Mouse (Mus musculus) G1E (cell line): ENCODE measurements around the gene Lgals3. TPM values are rescaled to one million over a fixed set of nuclear protein-coding genes. Genes with fewer than 3 reads are reported as not detected.

Source experiments
- ATAC-seq: 2 replicates; pipeline ENCODE4 v1.8.0; 2016; ENCODE audit warnings: mild to moderate bottlenecking; ENCODE audit not compliant: insufficient number of reproducible peaks, poor library complexity, low FRiP score, severe bottlenecking; ENCODE audit errors: extremely low read depth
- DNase-seq: peaks from one replicate; pipeline ENCODE4 v3.0.0; 2012; ENCODE audit warnings: low spot score
- H3K27me3 ChIP-seq: 2 replicates; pipeline ENCODE4 v1.6.1; 2012; ENCODE audit warnings: mild to moderate bottlenecking, low read length, inconsistent platforms; ENCODE audit not compliant: insufficient read depth
- H3K36me3 ChIP-seq: replicated peaks from 2 replicates; pipeline ENCODE3; 2012; ENCODE audit warnings: mild to moderate bottlenecking, inconsistent platforms
- H3K4me1 ChIP-seq: 2 replicates; pipeline ENCODE4 v1.6.1; 2012; ENCODE audit warnings: low read depth, low read length, inconsistent platforms, mixed read lengths; ENCODE audit not compliant: insufficient read depth
- H3K4me3 ChIP-seq: 2 replicates; pipeline ENCODE4 v1.5.1; 2012; ENCODE audit warnings: low read depth, mild to moderate bottlenecking, inconsistent platforms, low read length, moderate library complexity, mixed read lengths
- H3K9me3 ChIP-seq: replicated peaks from 2 replicates; pipeline ENCODE4 v1.6.1; 2012; ENCODE audit warnings: inconsistent platforms
- CTCF ChIP-seq: IDR thresholded peaks from 2 replicates; pipeline ENCODE4 v1.5.1; 2012; ENCODE audit warnings: low read depth, low read length, inconsistent platforms, mixed read lengths
- GATA1 ChIP-seq: IDR thresholded peaks from 2 replicates; pipeline ENCODE4 v1.6.1; 2012; ENCODE audit warnings: borderline replicate concordance, low read length, inconsistent platforms, mixed read lengths
- GATA2 ChIP-seq: IDR thresholded peaks from 2 replicates; pipeline ENCODE4 v1.6.1; 2012; ENCODE audit warnings: low read depth, low read length, inconsistent platforms, borderline replicate concordance
- POLR2AphosphoS5 ChIP-seq: IDR thresholded peaks from 2 replicates; pipeline ENCODE4 v1.6.1; 2012; ENCODE audit warnings: low read depth, low read length, inconsistent platforms; ENCODE audit not compliant: insufficient replicate concordance
- TAL1 ChIP-seq: conservative IDR thresholded peaks from 2 replicates; pipeline ENCODE4 v1.6.1; 2012; ENCODE audit warnings: low read depth, low read length, inconsistent platforms, mixed read lengths
- polyA plus RNA-seq: library from polyadenylated mRNA; stranded (reverse); fragments of >175 nt; gene quantifications from 2 replicates; pipeline ENCODE4 v1.2.3, GENCODE M21; 2012
- total RNA-seq, 2 experiments: library from RNA; stranded (forward) in 1 of 2; stranded (reverse) in 1 of 2; fragments of 200-1000 nt in 1 of 2; fragments of >200 nt in 1 of 2; fragmentation: Nextera tagmentation in 1 of 2; gene quantifications; 2 replicates each; pipeline ENCODE4 v1.2.3; 2014 to 2017

The Lgals3 gene
- total and polyA plus RNA-seq, 3 experiments = 1.7 to 2.5 TPM; not detected in 1

DNA sequence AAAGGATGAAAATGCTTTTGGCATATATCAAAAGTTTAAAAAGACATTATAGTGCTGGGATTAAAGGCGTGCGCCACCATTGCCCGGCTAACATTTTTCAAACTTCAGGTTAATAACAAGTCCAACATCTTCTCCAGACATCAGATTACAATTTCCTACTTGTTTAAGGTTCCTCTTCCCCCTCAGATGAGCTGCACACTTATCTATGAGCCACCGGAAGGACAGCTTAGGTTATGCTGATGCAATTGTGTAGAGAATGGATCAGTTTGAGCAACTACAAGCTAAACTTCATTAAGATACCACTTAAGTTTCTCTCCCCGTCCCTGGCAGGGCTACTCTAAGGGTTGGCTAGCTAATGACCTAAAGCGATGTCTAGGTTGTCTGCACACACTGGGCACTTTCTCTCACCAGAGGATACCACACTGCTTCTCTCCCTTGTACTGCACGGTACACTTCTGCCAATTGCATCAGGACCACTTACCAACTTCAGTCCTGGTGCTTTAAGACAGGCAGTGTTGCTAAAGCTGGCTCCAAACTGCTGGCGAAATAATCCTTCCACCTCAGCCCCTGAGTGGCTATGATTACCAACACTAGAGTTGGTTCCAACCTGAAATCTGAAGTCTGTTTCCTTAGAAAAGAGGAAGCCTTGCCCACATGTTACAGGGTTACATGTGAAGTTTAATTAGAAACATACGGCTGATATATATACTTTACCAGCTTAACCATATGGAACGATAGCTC is 26.0 kb downstream of the Lgals3 start:
- TF ChIP-seq GATA2 (no peak), CTCF (no peak), TAL1 (no peak), GATA1 (no peak), POLR2AphosphoS5 (no peak)
- Histone ChIP-seq H3K36me3 (peaks cover 96% of the 10 kb centered on the region), H3K27me3 (no peaks in the 10 kb centered on the region), H3K4me3 (no peak overlapping the region), H3K9me3 (no peaks in the 10 kb centered on the region), H3K4me1 (no peaks in the 10 kb centered on the region)
- ATAC-seq (no peak), DNase-seq (no peak)

DNA sequence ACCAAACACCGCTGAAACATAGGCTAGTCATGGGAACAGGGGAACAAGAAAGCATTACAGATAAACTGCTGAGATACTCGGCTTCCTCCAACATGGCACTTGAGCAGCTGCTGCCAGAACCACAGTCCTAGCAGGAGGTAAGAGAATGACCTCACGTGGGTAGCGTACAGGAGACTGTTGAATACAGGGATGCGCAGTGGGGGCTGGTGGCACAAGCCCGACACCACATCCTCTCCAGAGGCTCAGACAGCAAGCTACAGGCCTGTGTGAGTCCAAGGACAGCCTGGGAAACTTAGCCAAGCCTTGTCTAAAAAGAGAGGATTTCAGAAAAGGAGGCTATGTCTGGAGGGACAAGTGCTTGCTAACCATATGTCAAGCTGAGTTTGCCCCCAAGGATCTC is 27.5 kb downstream of the Lgals3 start:
- Histone ChIP-seq H3K9me3 (no peaks in the 10 kb centered on the region), H3K36me3 (peaks cover 95% of the 10 kb centered on the region)
- ATAC-seq = no peak

DNA sequence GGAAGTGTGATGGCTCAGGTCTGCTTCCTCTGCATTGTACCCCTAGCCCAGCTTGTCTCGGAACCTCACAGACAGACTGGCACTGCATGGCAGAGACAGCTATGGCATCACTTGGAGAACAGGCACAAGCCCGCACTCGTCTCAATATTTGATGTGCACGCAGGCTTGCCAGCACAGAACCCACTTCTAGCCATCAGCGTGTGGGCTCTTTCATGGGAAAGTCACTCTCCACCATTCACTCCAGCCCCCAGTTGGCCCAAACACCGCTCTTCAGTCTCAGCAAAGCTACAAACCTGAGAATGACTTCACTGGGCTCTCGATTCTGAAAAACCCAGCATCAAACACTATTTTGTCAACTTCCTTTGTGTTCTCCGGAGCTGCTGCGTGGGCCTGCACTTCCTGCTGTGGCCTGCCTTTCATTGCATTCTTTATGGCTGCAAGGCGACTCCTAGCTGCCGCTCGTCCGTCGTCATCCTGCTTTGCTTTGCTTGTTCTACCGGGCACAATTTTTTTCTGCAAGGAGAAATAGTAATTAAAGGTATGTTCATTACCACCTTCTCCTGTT is 28.0 kb downstream of the Lgals3 start:
- ATAC-seq = no peak
- no peak for DNase-seq
- Histone ChIP-seq H3K4me1 (no peaks in the 10 kb centered on the region), H3K9me3 (no peaks in the 10 kb centered on the region), H3K36me3 (peaks cover 94% of the 10 kb centered on the region), H3K27me3 (no peaks in the 10 kb centered on the region), H3K4me3 (no peak overlapping the region)
- no peak for TF ChIP-seq GATA2
- no peak for TF ChIP-seq TAL1
- TF ChIP-seq POLR2AphosphoS5 = no peak
- TF ChIP-seq CTCF = no peak
- TF ChIP-seq GATA1 = no peak

More for the DNA sequence above, 27.5 kb downstream of the Lgals3 start:
- no peaks in the 10 kb centered on the region for H3K4me1 ChIP-seq
- DNase-seq = no peak
- no peaks in the 10 kb centered on the region for H3K27me3 ChIP-seq
- TF ChIP-seq POLR2AphosphoS5 = no peak
- TF ChIP-seq GATA1 = no peak
- no peak for TF ChIP-seq CTCF
- no peak for TF ChIP-seq TAL1
- TF ChIP-seq GATA2 = no peak
- H3K4me3 ChIP-seq = no peak overlapping the region

DNA sequence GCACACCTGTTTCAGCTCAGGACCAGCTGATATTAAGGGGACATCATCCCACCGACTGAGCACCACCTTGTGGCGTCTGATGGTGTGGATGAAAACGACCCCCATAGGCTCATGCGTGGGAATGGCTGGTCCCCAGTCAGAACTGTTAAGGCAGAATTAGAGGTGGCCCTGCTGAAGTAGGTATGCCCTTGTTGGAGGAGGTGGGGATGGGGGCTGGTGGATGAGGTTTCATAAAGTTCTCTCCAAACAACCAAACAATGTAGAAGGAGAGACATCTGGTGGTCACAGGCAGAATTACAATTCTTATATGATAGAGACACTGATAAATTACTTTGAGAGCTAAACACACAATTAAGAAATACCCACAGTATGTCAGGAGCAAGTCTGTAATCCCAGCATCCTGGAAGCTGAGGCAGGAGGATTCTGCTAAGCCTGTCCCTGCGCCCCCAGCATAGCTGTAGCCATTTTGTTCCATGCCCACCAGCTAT is 28.7 kb downstream of the Lgals3 start:
- no peaks in the 10 kb centered on the region for H3K27me3 ChIP-seq
- no peaks in the 10 kb centered on the region for H3K4me1 ChIP-seq
- ATAC-seq = no peak; the same call in 1 of the 2 replicates
- DNase-seq = no peak
- H3K36me3 ChIP-seq = peaks cover 90% of the 10 kb centered on the region
- no peaks in the 10 kb centered on the region for H3K9me3 ChIP-seq
- no peak for TF ChIP-seq TAL1
- TF ChIP-seq POLR2AphosphoS5 = no peak
- peak; percentile 3 for TF ChIP-seq CTCF
- TF ChIP-seq GATA1 = no peak
- no peak for TF ChIP-seq GATA2
- no peak overlapping the region for H3K4me3 ChIP-seq

DNA sequence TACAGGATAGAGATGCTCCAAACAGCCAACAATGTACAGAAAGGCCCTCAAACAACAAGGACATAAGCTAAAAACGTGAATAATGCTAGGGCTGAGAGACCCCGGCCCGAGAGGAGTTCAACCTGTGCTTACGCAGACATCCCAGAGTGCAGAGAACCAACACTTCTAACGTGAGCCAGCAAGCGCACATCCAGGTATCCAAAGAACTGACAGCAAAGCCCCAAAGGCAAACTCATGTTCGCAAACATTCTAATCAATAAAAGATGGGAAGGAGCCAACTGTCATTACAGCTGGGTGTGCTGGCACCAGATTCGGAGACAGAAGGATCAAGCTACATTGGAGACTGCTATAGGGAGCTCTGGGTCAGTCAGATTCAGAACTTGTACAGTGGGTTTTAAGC is 35.2 kb downstream of the Lgals3 start:
- TF ChIP-seq GATA2 (no peak), TAL1 (no peak), POLR2AphosphoS5 (no peak), CTCF (no peak), GATA1 (no peak)
- Histone ChIP-seq H3K9me3 (no peaks in the 10 kb centered on the region), H3K36me3 (peaks cover 92% of the 10 kb centered on the region), H3K4me3 (no peak overlapping the region), H3K27me3 (no peaks in the 10 kb centered on the region), H3K4me1 (peaks cover 6% of the 10 kb centered on the region; the same call in 1 of the 2 replicates)
- DNase-seq (no peak), ATAC-seq (no peak)

DNA sequence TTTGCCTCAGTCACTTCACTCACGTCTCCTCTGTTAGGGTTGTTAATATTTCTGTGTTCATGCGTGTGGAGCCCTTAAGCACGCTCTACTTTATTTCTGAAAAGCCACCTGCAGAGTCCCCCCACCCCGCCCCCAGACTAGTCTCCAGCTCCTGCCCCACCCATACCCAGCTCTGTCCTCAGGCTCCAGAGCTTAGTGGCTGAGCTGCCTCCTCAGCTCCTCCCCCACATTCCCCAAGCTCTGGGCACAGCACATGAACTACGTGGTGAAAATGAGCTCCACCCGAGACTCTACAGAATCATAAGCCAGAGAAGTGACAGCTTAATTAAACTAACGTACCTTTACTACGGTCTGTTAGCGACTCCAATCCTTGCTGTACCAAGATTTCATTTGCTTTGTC is 38.4 kb downstream of the Lgals3 start:
- Histone ChIP-seq H3K36me3 (peaks cover 99% of the 10 kb centered on the region), H3K4me3 (no peak overlapping the region), H3K4me1 (peaks cover 6% of the 10 kb centered on the region; the same call in 1 of the 2 replicates), H3K27me3 (no peaks in the 10 kb centered on the region), H3K9me3 (no peaks in the 10 kb centered on the region)
- ATAC-seq (no peak), DNase-seq (no peak)
- TF ChIP-seq GATA1 (no peak), TAL1 (no peak), POLR2AphosphoS5 (no peak), CTCF (no peak), GATA2 (no peak)
